Mouse (Mus musculus) gastrocnemius, adult 8-10 months (tissue): ENCODE measurements around the gene Ppard. TPM values are rescaled to one million over a fixed set of nuclear protein-coding genes. Genes with fewer than 3 reads are reported as not detected.
A peak's percentile ranks its signal among the peaks of the same experiment; 100 is the strongest.

Experiments used
- DNase-seq, 2 experiments: peaks; one replicate each; pipeline ENCODE4 v3.0.0; 2022; ENCODE audit warnings: low spot score in 2 of 2
- total RNA-seq, 4 experiments: library from RNA; stranded (reverse); gene quantifications; 2 replicates each; pipeline ENCODE4 v1.2.4; 2022

Gene Ppard
- total RNA-seq, 4 experiments from 2014 or later, result 24.7 to 28.3 (median 26.1) TPM

DNA sequence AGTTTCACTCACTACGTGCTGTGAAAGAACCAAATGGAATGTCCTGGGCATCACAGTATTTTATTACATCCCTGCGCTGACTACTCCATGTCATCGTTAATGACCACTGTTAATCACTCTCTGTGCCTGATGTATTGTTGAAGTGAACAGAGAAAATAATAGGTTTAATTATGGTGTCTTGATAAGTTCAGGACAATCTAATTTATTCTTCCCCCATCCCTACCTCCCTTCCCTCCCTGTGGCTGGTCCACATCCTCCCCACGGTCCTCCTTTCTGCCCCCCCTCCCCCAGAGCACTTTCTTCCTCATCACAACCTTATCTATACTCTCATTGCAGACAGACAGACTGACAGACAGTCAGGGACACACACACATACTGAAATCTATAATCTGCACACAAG is 22.3 kb downstream of the Ppard start:
- DNase-seq, result no peak

DNA sequence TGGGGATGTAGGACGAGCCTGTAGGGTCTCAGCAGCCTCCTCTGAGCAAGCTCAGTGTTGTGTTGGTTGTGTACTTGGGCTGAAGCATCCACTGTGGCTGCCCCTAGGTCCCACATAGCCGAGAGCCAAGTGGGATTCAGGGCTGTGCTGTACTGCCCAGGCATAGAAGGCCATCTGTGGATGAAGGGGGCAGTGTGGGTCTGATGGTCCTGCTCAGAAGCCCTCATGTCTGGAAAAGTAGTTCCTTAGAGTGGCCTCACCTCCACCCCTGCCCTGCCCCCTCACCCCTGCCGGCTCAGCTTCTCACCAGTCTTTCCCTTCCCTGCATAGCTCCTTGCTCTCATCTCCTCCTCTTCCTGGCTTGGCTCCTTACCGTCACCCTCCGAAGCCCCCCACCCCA is 23.2 kb downstream of the Ppard start:
- DNase-seq, result no peak

DNA sequence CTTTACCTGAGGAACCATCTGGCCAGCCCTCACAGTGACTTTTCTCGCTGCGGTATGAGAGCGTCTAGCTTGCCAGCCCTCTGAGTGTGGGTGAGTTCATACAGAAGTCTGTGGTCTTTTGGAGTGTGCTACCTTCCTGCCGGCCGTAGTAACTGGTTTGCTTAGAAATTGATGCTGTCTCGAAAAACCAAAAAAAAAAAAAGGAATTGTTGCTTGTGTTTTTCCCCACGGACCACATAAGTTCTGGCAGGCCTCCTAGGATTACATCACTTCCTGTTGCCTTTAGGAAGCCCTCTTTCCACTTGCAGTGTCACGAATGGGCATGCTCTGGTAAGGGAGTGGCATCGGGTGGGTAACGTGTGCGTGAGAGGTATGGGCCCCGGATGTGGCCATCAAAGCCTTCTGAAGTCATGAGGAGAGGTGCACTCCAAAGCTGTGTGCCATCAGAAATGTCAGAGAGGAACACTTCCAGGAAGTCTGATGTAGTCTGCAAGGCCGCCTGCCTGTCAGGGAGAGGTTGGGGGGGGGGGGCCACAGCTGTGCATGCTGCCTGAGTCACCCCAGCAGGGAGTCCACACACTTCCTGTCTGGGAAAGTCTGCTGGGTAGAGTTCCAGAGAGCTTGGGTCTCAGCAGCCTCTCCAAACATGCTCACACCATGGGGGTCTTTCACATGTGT is 24.3 kb downstream of the Ppard start:
- DNase-seq, result peak; percentile 43 to 63

DNA sequence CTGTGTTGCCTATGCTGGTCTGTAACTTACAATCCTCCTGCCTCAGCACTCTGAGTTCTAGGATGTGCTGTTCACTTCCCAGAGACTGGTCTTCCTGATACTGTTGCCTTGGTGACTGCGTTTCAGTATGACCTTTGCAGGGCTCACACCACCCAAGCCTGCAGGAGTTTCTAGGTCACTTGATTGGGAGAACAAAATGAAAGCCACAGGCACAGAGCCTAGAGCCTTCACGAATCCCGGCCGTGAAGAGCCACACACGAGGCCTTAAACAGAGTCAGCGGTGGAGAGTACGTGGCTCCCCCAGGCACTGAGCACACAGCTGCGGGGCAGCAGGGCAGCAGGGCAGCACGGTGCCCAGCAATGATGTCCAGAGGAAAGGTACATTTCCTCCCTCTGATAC is 25.8 kb downstream of the Ppard start:
- DNase-seq, result no peak

DNA sequence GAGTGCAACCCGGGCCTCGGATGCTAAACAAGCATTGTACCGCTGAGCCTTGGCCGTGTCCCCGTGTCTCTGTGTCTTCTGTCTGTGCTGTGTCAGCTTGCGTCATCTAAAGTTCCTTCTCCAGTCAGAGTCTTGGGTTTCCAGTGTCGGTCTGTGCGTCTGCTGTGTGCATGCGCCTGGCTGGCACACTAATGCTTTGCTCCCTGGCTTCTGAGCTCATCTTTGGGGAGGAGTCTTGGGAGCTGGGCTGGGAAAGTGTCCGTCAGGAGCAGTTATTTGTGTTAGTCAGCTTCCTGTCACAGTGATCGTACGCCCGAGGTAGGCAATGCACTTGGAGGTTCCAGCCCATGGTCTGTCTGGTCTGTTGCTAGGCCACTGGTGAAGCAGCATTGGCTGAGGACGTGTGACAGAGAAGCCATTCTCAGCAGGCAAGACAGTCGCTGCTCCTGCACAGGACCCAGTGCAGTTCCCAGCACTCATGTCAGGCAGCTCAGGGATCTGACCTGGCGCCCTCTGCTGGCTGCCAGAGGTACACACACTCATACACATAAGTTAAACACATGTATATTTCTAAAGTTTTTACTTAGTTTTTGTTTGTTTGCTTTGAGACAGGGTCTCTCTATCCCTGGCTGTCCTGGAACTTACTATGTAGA is 27.5 kb downstream of the Ppard start:
- DNase-seq, result no peak

DNA sequence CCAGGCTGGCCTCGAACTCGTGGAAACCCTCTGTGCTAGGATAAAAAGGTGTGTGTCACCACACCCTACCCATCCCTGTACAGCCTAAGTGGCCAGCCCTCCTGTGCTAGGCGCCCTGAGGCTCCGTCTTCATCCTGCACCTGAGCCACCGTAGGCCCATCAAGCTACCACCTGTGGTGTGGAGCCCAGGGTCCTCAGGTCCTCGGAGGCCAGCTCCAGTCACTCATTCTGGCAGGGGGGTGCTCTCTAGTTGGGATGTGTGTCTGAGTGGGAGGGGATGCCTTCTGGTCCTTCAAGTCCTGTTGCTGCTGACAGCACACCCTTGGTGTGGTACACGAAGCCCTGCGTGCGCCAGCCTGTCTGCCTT is 28.0 kb downstream of the Ppard start:
- DNase-seq, result no peak

DNA sequence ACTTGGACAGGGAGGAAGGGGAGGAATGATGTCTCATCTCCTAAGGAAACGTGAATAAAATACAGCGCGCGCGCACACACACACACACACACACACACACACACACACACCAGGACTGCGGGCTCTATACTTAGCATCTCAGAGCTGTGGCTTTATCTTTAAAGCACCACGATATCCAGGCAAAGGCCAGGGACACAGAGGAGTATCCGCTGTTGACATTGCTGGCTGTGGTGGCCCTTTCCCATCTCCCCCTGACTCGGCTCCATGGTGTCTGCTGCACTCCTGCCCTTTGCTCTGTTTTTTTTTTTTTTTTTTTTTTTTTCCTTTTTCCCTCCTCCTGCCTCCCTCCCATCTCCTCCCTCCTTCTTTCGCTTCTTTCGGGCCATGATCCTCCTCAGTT is 29.3 kb downstream of the Ppard start:
- DNase-seq, result no peak

DNA sequence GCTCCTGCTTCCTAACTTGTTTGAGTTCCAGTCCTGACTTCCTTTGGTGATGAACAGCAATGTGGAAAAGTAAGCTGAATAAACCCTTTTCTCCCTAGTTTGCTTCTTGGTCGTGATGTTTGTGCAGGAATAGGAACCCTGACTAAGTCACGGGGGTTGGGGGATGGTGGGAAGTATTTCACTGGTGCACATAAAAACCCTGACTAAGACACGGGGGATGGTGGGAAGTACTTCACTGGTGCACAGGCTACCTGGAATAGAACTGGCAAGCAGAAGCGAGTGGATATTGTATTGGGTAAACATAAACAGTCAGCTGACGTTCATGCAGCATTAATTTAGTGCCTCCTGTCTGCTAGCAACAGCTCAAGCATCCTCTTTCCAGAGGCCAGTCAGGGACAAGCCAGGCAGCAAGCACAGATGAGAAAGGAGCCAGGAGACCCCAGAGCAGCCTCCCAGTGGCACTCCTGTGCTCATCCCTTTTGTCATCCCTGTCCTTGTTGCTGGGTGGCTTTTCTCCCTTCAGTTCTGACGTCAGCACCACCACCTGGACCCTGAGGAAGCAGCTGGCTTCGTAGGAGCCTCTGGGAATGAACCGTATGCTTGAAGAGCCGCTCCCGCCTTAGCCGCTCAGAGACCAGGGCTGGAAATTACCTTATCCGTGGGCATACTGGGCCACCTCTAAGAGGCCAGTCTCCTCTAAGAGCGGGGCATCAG is 30.8 kb downstream of the Ppard start:
- DNase-seq, result no peak

DNA sequence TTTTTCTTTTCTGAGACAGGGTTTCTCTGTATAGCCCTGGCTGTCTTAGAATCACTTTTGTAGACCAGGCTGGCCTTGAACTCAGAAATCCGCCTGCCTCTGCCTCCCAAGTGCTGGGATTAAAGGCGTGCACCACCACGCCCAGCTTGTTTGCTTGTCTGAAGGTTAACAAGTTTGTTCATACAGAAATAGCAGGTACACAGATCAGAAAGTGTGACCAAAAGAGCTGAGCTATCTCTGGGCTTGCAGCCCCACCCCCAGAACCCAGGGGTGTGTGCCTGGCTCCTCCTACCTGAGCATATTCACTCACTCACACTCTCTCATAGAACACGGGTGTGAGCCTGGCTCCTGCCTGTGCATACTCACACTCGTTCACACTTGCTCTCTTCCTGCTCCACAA is 34.8 kb downstream of the Ppard start:
- no peak for DNase-seq

DNA sequence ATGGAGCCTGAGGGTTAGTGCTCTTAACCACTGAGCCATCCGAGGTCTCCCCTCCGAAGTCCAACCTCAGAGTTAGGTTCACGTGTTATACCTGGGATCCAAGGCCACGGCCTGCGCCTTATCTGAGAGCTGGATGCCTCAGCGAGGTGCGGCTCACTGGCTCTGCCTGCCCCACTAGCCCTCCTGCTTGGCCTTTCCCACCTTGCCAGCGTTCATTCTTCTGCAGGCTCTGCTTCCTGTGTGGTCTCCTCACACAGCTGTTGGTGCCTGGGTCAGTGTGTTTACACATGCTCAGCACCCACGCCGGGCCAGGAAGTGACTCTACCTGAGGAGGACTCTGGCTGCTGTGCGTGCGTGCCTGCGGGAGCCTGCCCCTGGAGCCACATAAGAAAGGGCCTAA is 37.7 kb downstream of the Ppard start:
- no peak for DNase-seq

DNA sequence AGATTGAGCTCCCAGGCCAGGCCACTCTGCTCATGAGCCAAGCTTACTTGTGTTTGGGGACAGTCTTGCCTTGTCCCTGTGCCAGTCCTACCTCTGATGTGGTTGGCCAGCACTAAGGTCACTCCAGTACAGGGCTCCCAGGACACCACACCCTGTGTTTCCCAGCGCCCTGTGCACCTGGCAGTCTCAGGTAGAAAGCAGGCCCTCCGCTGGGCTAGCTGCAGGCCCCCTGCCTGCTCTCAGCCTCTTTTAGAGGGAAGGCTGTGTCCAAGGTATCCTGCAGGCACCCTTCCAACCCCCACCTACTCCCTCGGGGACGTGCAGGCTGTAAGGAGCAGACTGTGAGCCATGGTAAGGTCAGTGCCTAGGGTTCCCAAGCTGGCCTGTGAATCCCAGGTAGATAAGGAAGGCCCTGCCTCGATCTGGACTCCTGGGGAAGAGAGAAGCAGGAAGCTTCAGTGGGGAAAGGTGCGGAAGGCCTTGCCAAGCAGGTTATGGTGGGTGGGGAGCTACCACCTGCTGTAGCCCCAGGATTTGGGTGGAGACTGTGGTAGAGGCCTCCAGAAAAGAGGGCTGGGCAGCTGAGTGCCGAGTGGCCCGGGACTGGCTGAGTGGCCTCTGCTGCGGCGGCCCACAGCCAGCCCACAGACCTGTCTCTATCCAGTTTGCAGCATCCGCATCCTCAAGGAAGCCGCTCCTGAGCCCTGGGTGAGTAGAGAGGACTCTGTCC is 39.2 kb downstream of the Ppard start:
- DNase-seq, result no peak

DNA sequence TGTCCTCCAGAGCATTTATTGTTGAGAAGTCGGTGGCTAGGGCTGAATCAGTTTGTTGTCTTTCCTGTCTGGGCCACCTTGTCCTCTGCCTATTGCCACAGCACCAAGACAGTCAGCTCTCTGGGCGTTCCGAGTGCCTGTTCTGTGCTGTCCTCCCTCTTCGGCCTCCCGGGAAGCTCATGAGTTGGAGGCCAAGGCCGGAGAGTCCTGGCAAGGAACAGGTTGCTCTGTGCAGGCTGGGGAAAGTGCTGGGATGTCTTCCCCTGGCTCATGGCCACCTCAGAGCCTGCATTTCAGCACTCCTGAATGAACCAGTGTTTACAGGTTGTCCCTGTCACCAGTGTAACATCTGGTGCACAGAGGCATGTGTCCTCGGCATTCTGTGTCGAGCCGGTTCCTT is 39.8 kb downstream of the Ppard start:
- DNase-seq, result no peak

DNA sequence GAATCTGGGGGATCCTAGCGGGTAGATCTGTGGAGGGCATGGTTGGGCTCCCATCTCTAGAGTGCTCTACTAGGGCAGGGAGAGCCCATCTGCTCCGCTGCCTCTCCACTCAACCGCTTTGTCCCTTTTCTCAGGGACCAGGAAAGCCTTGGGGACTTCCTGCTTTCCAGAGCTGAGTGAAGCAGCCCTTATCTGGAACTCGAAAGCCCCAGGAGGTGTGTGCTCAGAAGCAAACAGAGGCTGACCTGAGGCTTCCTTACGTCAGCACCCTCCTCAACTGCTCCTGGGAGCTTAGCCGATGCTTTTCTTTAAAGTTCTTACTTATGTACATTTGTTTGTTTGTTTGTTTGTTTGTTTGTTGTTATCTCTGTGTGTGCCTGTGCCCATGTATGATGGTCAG is 40.3 kb downstream of the Ppard start:
- no peak for DNase-seq

DNA sequence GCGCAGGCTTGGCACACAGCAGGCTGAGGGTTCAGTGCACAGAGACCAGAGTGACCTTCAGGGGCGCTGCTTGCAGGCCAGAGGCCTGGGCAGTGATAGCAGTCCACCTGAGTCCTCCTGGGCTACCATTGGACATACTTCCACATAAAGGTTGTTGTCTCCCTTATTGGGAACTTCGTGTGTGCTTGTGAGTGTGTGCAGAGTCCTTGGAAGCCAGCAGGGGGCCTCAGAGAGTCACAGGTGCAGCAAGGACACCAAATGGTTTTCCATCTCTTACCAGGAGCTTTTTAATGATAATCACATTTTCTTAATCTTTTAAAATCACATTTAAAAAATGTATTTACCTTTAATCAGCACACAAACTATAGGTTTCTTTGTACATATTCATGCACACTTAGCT is 42.2 kb downstream of the Ppard start:
- DNase-seq, result no peak

DNA sequence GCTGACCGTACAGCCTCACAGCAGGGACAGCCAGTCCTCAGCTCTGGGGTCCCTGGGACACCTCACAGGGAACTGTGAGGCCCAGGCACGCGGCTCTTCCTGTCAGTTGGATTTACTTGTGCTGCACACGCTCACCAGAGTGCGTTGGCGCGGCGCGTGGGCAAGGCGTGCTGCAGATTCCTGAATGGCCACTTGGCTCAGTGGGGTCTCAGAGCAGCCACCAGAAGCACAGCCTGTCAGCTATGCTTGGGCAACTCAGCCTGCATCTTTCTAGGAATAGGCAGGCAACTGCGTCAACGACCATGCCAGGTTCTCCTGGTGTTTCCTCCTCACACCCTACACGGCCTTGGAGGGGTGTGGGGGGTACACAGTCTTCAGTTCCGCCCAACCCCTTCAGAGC is 44.7 kb downstream of the Ppard start:
- no peak for DNase-seq

DNA sequence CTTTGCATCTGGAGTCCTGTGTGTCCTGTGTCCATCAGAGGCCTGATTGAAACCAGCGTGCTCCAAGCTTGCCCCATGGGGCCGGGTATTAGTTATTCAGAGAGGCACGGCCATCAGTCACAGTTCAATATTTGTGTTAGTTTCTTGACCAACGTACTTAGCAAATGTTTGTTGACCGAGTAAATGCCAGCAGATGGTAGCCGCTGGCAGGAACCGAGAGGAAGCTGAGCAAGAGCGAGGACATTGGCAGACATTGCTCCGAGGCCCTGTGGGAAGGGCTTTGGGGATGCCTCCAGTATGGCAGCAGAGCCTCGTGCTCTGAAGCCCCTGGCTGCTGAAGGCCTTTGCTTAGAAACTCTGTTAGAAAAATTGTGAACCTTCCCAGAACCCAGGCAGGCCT is 45.2 kb downstream of the Ppard start:
- no peak for DNase-seq

DNA sequence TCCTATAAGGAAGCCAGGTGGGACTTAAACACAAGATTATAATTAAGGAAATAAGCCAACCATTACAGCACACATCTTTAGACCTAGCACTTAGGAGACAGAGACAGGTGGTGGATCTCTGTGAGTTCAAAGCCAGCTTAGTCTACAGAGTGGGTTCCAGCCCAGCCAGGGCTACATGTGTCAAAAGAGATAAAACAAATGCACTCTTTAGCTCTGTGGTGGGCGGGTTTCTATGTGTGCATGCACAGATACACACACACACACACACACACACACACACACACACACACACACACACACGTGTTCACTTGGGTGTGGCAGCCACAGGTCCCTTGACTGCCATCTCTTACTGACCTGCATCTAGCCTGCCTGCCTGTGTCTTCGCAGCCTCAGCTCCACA is 45.7 kb downstream of the Ppard start:
- DNase-seq, result no peak

DNA sequence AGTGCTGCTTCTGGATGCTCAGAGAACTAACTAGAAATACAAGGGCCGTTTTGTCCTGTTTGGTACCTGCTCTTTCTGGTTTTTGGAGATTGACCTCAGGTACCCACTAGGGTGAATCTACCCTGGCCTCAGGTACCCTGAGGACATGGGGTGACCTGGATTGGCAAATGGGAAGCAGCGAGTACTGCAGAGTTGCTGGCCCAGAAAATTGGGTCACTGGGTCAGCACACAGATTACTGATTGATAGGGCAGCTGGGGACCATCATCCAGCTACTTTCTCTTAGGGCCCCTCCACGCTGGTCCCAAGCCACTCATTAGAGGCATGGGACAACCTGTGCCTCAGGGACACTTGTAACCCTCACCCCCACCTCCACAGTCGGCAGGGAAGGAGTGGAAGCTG is 46.7 kb downstream of the Ppard start:
- DNase-seq, result no peak

DNA sequence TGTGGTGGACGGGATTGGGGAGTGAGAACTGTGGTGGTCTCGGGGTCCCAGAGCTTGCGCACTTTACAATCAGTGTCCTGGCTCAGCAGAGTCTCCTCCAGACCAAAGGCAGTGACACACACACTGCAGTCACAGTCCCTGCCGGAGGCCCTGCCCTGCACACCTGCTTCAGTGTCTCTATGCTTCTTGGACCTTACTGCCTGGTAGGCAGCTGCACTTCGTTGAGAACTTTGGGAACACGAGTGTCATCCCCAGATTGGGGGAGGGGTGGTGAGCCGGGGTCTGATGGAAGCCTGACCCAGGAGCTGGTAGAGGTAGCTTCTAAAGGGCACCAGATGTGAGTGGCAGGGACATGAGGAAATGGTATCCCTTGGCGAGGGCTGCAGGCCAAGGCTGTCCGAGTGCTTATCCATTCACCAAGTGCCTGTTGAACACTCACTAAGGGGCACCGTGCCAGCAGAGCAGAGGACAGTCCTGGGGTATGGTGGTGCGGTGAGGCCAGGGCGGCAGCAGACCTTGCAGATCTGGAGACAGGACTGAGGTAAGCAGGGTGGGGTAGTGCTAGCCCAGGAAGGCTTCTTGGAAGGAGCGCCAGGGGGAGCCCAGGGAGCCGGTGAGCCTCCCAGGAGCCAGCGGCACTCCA is 47.4 kb downstream of the Ppard start:
- DNase-seq, result peak; percentile 72 to 83

DNA sequence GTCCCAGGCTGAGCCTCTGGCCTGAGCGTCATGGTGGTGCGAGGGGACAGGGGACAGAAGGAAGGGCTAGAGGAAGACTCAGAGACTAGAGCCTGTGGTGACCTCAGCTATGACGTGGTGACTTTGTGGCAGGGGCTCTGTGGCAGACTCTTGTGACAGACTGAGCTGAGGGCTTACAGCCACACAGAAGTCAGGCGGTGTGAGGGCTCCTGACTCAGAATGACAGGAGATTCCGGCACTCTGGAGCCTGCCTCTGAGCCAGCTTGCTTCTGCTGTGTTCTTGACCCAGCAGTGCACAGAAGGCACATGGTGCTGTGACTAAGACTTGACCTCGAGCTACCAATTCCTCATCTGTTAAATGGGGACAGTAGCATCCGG is 47.9 kb downstream of the Ppard start:
- DNase-seq, result no peak

DNA sequence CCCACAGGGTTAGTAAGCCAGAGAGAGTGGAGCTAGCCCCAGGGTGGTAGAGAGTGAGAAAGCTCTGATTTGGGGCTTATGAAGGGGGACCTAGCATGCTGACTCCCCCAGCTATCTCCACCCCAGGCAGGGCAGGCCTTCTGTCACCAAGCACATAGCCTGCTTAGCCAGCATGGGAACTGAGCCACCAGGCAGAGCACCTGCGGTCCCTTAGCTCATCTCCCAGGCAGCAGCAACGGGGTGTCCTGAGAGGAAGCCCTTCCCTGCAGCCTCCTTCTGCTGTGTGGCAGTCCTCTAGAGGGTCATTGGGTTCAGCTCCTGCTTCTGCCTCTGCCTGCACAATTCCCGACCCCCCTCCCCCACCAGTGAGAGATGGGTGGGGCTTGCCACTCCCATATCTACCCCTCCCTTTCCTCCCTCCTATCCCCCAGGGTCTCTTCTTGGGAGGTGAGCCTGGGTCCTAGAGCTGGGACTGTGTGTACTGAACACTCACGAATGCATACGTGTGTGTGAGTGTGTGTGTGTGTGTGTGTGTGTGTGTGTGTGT is 48.4 kb downstream of the Ppard start:
- no peak for DNase-seq
